Mouse (Mus musculus) lung, embryonic 16.5 days (tissue): ENCODE data around the gene Abca3. TPM values are rescaled to one million over a fixed set of nuclear protein-coding genes. Genes with fewer than 3 reads are reported as not detected.
A peak's percentile ranks its signal among the peaks of the same experiment; 100 is the strongest.
"Not testable (repeated sequence)": the region's sequence is repeated elsewhere in the genome, so short reads cannot be mapped to it uniquely, and the experiment has no call there.

Experiments
- ATAC-seq: fragments of 200-750 bp; cut with Nextera tagmentation; 2 replicates; pipeline ENCODE4 v1.8.0; 2017; ENCODE audit warnings: low read depth, mild to moderate bottlenecking, moderate library complexity
- H3K27ac ChIP-seq: fragments of 300-500 bp; sonication (generic); 2 replicates; pipeline ENCODE4 v1.5.1; 2014; ENCODE audit warnings: mild to moderate bottlenecking, control low read depth, low read length
- H3K27me3 ChIP-seq: fragments of 300-500 bp; sonication (generic); 2 replicates; pipeline ENCODE4 v1.6.1; 2014; ENCODE audit warnings: low read depth, low read length, mixed read lengths; ENCODE audit not compliant: control insufficient read depth, insufficient read depth
- H3K36me3 ChIP-seq: fragments of 300-500 bp; sonication (generic); 2 replicates; pipeline ENCODE4 v1.6.1; 2014; ENCODE audit warnings: low read length; ENCODE audit not compliant: control insufficient read depth, insufficient read depth
- H3K4me1 ChIP-seq: fragments of 300-500 bp; sonication (generic); replicated peaks from 2 replicates; pipeline ENCODE4 v1.6.1; 2014; ENCODE audit warnings: low read length, mixed read lengths; ENCODE audit not compliant: control insufficient read depth, insufficient read depth
- H3K4me2 ChIP-seq: fragments of 300-500 bp; sonication (generic); 2 replicates; pipeline ENCODE4 v1.6.1; 2014; ENCODE audit warnings: low read depth, low read length, control low read depth
- H3K4me3 ChIP-seq: fragments of 300-500 bp; sonication (generic); 2 replicates; pipeline ENCODE4 v1.5.1; 2014; ENCODE audit warnings: mild to moderate bottlenecking, low read length, control low read depth
- H3K9ac ChIP-seq: fragments of 300-500 bp; sonication (generic); 2 replicates; pipeline ENCODE4 v1.6.1; 2014; ENCODE audit warnings: low read length, control low read depth
- H3K9me3 ChIP-seq: fragments of 300-500 bp; sonication (generic); 2 replicates; pipeline ENCODE4 v1.6.1; 2016; ENCODE audit warnings: low read length; ENCODE audit not compliant: control insufficient read depth
- WGBS: fragments of 180-500 bp; shearing (Covaris S2); extraction: QIAGEN DNeasy Blood & Tissue Kit; methylation state at CpG from one replicate; pipeline ENCODE4 v1.1.7; 2014; 5-methylcytosine and 5-hydroxymethylcytosine counted together
- polyA plus RNA-seq: library from polyadenylated mRNA; unstranded; fragments of >200 nt; fragmentation: Nextera tagmentation; extraction: Ambion mirVana; gene quantifications from 2 replicates; pipeline ENCODE4 v1.2.1, GENCODE M21; 2015

Gene Abca3
- polyA plus RNA-seq, 1 experiment from 2014 or later: 40.8 TPM

DNA sequence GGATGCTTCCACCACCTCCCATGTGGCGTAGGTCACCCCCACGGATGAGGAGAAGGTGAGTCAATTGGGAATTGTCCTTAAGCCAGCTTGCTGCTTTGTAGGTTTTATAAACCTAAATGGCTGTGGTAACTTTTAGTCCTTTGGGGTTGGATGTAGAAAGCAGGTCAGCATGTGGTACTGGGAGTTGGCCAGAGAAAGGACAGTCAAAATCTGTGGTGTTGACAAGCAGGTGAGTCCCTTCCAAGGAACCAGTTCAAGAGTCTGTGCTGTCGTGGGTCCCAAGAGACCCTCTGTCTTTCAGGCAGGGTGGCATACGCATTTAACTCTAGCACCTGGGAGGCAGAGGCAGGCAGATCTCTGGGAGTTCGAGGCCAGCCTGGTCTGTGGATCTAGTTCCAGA lies 72.7 kb downstream of the Abca3 start:
- ATAC-seq: no peak
- Histone ChIP-seq H3K4me2 (no peak overlapping the region), H3K4me3 (no peak overlapping the region), H3K9me3 (no peaks in the 10 kb centered on the region), H3K36me3 (peaks cover 50% of the 10 kb centered on the region), H3K27me3 (no peaks in the 10 kb centered on the region), H3K27ac (no peak overlapping the region), H3K4me1 (peaks cover 13% of the 10 kb centered on the region), H3K9ac (no peak overlapping the region)
- 85% methylated on average over 5 of the region's 5 CpGs for WGBS

DNA sequence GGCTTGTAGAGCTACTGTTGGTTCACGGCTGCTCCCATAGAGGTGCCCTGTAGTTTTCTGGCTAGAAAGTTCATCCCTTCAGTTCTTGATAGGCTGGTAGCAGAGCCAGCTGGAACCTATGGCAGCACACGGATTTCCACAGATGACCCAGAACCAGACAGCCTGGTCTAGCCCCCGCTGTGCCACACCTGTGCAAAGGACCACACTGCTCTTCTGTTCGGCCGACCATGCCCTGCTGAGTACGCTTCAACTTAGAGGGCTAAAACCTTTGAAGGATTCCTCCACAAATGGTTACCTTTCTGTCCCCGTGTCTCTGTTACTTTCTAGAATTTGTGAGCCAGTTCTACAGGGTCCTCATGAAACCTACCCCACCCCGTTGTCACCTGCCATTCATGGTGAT lies 73.6 kb downstream of the Abca3 start:
- H3K4me3 ChIP-seq, H3K4me2 ChIP-seq, H3K27ac ChIP-seq, H3K9ac ChIP-seq, H3K27me3 ChIP-seq, ATAC-seq, H3K9me3 ChIP-seq: not testable (repeated sequence)
- H3K4me1 ChIP-seq: peaks cover 13% of the 10 kb centered on the region
- 97% methylated on average over 4 of the region's 8 CpGs for WGBS
- peaks cover 42% of the 10 kb centered on the region for H3K36me3 ChIP-seq

DNA sequence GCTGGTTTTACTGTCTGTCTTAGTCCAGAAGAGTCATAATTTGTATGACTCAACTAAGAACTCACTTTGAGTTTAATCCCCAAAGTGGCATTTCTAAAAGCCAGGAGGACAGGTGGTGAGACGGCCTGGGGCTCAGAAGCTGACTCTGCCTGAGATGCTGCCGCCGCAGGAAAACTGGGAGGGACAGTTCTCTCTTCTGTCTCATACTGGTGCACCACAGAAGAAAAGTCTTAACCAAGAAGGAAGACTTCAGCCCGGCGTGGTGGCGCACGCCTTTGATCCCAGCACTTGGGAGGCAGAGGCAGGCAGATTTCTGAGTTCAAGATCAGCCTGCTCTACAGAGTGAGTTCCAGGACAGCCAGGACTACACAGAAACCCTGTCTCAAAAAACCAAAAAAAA lies 74.2 kb downstream of the Abca3 start:
- peaks cover 38% of the 10 kb centered on the region for H3K36me3 ChIP-seq
- 90% methylated on average over 7 of the region's 7 CpGs for WGBS
- H3K4me3 ChIP-seq: peak overlapping the region; percentile 85
- no peak overlapping the region; the same call in 1 of the 2 replicates for H3K9ac ChIP-seq
- H3K9me3 ChIP-seq: no peaks in the 10 kb centered on the region
- H3K4me1 ChIP-seq: peaks cover 13% of the 10 kb centered on the region
- peak overlapping the region; percentile 76 for H3K4me2 ChIP-seq
- H3K27ac ChIP-seq: peak overlapping the region; percentile 98
- H3K27me3 ChIP-seq: no peaks in the 10 kb centered on the region
- ATAC-seq: no peak

DNA sequence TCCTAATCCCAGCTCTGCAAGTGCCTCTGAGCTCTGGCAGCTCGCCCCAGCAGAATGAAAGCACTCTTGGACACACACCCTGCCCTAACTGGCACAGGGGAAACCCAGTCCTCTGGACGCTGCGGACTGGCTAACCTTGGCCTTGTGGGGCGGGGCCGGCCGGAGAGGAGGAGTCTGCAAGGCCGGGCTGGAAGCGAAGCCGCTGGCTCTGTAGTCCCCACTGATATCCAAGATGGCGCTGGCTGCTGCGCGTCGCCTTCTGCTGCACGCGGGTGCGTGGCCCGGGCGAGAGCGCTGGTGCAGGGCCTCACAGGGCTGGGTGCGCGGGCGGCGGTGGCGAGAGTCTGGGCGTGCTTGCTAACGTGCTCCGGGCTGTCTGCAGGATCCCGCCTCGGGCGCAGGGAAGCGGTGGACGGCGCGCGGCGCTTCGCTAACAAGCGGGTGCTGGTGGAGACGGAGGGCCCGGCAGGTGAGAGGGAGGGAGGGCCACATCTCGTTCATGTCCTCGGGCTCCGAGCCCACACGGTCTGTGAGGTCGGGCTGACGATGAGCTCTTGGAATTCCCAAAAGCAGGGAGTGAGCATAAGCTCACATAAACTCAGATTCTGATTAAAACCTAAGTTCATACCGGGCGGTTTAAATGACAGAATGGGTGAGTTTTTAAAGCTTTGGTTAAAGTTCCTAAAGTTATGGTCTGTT lies 74.9 kb downstream of the Abca3 start, which contains the start of gene Eci1:
TSS of gene Eci1 (plus strand) at position 171 of the 699 bp plus-strand sequence.
- H3K9ac ChIP-seq: peak within 1 kb of the TSS; percentile 93
- WGBS: under 1% methylated on average over 48 of the region's 48 CpGs
- H3K4me3 ChIP-seq: peak within 1 kb of the TSS; percentile 85
- peaks cover 13% of the 10 kb centered on the region for H3K4me1 ChIP-seq
- no peaks in the 10 kb centered on the region for H3K9me3 ChIP-seq
- H3K27ac ChIP-seq: peak within 1 kb of the TSS; percentile 98
- peak within 1 kb of the TSS; percentile 76 for H3K4me2 ChIP-seq
- peaks cover 32% of the 10 kb centered on the region for H3K36me3 ChIP-seq
- H3K27me3 ChIP-seq: no peaks in the 10 kb centered on the region
- peak; percentile 100 for ATAC-seq

DNA sequence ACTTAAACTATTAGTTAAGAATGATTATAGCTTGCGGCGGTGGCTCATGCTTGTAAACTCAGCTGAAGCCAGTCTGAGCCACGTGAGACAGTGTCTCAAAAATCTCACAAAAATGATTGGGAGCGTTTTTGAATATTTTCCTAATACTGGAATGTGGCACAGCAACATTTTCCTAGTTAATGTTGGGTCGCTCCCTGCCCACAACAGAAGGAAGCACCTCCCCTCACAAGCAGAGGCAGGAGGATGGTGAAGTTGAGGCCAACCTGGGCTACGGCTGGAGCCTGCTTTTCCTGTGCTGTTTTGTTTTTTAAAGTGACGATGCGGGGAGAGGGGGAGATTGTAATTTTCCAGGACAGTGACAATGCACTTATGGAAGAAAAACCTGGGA lies 75.4 kb downstream of the Abca3 start:
- peak; percentile 16; the same call in 1 of the 2 replicates for ATAC-seq
- Histone ChIP-seq H3K4me3 (peak overlapping the region; percentile 85), H3K9me3 (no peaks in the 10 kb centered on the region), H3K36me3 (peaks cover 27% of the 10 kb centered on the region), H3K4me2 (peak overlapping the region; percentile 76), H3K27me3 (no peaks in the 10 kb centered on the region), H3K27ac (peak overlapping the region; percentile 98), H3K9ac (peak overlapping the region; percentile 93), H3K4me1 (peaks cover 13% of the 10 kb centered on the region)
- 1% methylated on average over 8 of the region's 8 CpGs for WGBS

DNA sequence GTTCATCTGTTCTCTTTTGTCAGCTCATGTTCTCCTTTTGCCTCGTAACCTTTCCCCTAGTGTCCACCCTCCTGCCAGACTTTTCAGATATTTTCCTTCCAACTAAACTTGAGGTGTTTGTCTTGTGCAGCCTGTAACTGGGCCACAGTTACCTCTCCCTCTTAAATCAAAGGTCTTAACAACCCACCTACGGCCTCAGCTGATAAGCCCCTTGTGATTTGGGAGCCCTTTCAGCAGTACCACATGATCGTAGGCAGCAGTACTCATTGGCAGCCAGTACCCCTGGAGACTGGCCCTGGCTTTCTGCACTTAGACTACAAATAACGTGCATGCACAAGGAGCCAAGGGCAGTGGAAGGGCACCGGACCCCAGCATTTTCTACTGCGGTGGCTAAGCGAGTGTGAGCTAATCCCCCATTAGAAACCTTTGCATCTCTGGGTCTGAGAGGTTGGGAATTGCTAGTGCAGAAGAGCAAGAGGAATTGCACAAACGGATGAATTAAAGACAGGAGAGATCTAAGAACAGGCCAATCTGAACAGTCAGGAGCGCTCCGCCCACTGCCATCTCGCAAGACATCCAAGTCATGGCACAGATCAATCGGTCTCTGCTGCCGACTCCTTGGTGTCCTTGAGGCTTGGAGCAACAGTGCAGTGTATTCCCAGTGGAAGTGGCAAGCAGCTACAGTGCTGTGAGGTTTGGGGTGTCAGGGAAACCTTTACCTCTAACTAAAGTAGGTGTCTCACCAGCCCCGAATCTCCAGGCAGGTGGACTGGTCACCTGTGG lies 77.6 kb downstream of the Abca3 start:
- Histone ChIP-seq H3K9me3 (no peaks in the 10 kb centered on the region), H3K27ac (no peak overlapping the region), H3K27me3 (no peaks in the 10 kb centered on the region), H3K4me1 (peaks cover 13% of the 10 kb centered on the region), H3K4me2 (no peak overlapping the region), H3K36me3 (peaks cover 8% of the 10 kb centered on the region), H3K4me3 (no peak overlapping the region), H3K9ac (no peak overlapping the region)
- 72% methylated on average over 14 of the region's 14 CpGs for WGBS
- ATAC-seq: no peak

DNA sequence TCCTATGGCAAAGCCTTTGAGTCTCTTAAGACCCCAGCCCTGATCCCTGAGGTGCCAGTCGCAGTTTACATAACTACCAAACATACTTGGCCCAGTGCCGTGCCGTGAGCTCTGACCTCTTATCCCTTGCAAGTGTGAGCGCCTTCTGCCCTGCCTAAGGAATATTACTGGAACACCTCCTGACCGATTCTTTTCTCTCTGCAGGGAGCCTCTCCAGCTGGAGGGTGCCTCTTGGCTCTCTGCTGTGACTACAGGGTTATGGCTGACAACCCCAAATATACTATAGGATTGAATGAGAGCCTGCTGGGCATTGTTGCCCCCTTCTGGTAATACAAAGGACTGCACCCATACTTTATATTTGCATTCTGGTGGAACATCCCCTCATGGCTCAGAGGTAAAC lies 85.3 kb downstream of the Abca3 start:
- 60% methylated on average over 5 of the region's 5 CpGs for WGBS
- Histone ChIP-seq H3K9ac (no peak overlapping the region), H3K4me3 (no peak overlapping the region), H3K27me3 (no peaks in the 10 kb centered on the region), H3K4me2 (no peak overlapping the region), H3K9me3 (no peaks in the 10 kb centered on the region), H3K27ac (no peak overlapping the region), H3K36me3 (peaks cover 21% of the 10 kb centered on the region), H3K4me1 (no peaks in the 10 kb centered on the region)
- 0 out of 2 replicates have a peak, but pooled peaks have one; percentile 27 for ATAC-seq

DNA sequence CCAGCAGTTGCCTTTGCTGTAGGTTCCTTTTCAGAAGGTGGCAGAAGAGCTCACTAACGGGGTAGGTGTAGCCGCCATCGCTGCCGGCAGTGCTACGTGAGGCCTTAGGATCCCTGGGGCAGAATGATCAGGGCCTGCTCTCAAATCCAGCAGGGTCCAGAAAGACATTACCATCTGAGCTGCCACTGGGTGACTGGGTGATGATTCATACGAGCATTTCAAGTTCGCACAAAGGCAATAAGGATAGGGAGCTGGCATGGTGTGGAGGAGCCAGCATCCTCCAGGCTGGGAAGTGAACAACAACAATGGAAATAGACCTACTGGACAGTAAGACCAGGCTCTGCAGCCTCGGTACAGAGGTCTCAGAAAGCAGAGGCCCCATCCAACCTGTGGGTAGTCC lies 88.6 kb downstream of the Abca3 start:
- no peak overlapping the region for H3K4me3 ChIP-seq
- no peak for ATAC-seq
- no peaks in the 10 kb centered on the region for H3K9me3 ChIP-seq
- H3K27me3 ChIP-seq: no peaks in the 10 kb centered on the region
- no peak overlapping the region for H3K27ac ChIP-seq
- H3K4me1 ChIP-seq: no peaks in the 10 kb centered on the region
- peaks cover 28% of the 10 kb centered on the region for H3K36me3 ChIP-seq
- 87% methylated on average over 8 of the region's 8 CpGs for WGBS
- no peak overlapping the region for H3K4me2 ChIP-seq
- H3K9ac ChIP-seq: no peak overlapping the region

DNA sequence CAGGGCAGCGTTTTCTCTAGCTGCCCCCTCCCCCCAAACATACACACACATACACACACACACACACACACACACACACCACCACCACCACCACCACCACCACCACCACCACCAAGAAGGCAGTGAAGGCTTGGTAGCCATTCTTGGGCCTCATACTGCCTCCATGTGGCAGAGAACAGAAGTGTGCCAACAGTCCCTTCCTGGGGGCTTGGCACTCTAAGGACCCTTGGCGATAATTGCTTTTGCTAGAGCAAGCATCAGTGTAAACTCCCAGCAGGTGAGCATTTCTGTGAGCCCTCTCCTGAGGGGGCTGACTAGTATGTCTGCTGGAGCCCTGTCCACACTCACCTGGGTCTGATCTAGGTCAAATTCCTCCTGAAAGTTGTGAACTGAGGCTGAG lies 89.4 kb downstream of the Abca3 start:
- WGBS: 46% methylated on average over 2 of the region's 2 CpGs
- no peak overlapping the region for H3K4me3 ChIP-seq
- ATAC-seq: no peak
- no peak overlapping the region for H3K4me2 ChIP-seq
- no peak overlapping the region for H3K9ac ChIP-seq
- H3K4me1 ChIP-seq: no peaks in the 10 kb centered on the region
- no peaks in the 10 kb centered on the region for H3K9me3 ChIP-seq
- no peaks in the 10 kb centered on the region for H3K27me3 ChIP-seq
- peaks cover 33% of the 10 kb centered on the region for H3K36me3 ChIP-seq
- H3K27ac ChIP-seq: no peak overlapping the region
